Mouse (Mus musculus) granulocyte monocyte progenitor cell, adult 5-6 weeks (primary cell): ENCODE data around the gene Pnliprp1. TPM values are rescaled to one million over a fixed set of nuclear protein-coding genes. Genes with fewer than 3 reads are reported as not detected.
A peak's percentile ranks its signal among the peaks of the same experiment; 100 is the strongest.

Source experiments
- ATAC-seq: replicated peaks from 2 replicates; pipeline ENCODE4 v1.8.0; 2016; ENCODE audit warnings: mild to moderate bottlenecking, moderate TSS enrichment, inconsistent platforms; ENCODE audit not compliant: poor library complexity, severe bottlenecking
- total RNA-seq, 2 experiments: library from RNA; stranded (forward) in 1 of 2; stranded (reverse) in 1 of 2; fragments of 200-712, 200-1000 nt in 1 of 2; fragments of >200 nt in 1 of 2; fragmentation: Nextera tagmentation in 1 of 2; gene quantifications; 2 replicates each; pipeline ENCODE4 v1.2.3; 2014 to 2017

Gene Pnliprp1
- total RNA-seq (2014; fragmentation: Nextera tagmentation), result not detected in 2 replicates
- total RNA-seq (2017), result not detected in 2 replicates

DNA sequence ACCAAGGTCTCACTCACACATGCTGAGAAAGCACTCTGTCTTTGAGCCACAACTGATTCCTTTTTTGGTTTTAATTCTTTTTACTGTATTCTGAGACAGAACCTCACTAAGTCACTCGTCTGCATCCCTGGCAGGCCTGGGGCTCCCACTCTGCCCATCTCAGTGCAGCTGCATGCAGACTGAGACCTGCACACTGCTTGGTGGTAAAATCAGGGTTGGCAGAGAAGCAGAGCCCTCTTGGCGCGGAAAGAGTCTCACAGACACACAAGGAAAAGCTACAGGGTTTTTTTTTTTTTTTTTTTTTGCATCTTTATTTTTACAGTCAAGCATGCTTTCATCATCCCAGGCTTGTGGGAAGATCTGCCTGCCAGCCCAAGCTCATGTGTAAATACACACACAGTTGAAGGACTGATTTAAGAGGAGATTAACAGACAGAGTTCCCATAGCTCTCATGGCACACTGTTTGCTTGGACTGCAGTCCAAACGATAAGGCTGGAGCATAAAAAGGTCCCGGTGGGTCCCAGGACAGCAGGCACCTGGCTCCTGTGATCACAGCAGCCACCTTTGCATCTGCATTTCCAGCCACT lies at the start of gene Pnliprp1:
Pnliprp1 (plus strand) TSS at position 443 of the 587 bp plus-strand sequence.
- no peak for ATAC-seq

DNA sequence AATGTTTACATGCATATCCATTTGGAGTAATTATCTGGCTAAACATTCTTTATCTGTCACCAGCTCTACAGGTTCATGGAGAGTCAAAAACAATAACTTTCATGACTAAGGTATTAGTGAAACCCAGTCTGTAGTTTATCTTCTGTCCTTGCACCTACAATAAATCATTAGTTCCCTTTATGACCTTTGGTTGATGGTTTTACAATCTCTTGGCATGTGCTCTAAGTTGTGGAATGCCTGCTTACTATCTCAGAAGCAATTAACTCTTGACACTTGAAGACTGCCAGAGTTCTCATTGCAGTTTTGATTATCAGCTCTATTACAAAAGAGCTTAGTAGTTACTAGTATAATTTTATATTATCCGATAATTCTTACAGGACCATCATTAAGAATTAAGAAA lies 39.8 kb upstream of the Pnliprp1 start:
- no peak for ATAC-seq

DNA sequence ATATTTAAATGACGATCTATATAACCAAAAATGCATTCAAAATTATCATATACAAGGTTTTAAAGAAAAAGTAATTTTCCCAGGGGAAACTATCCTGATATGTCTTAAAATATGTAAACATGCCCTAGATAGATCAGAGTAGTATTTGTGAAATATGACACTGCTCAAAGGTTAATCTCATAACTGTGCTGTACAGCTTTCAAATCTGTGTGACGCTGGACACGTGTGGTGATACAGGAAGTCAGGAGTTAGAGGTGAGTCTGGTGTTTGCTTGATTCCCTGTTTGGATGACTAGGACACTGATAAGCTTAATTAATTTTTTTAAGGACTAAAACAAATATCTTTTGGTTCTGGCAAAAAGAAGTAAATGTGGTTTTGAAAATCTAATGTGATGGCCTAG lies 33.4 kb upstream of the Pnliprp1 start:
- ATAC-seq, result no peak

DNA sequence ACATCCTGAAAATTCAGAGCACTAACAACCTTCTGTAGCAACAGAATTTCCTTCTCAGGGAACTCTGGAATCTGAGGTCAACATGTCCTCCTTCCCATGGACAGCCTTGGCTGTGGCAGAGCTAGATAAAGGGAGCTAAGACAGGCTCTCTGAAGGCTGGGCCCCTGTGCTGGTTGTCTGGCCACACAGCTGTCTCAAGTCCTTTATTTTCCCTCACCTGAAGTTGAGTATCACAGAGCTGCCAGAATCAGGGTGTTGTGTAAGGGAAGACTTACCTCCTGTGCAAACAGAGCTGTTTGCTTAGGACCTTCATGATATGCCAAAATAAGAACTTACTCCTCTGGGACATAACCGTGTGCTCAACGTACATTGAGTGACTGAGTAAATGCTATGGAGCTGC lies 32.5 kb upstream of the Pnliprp1 start:
- ATAC-seq, result no peak

DNA sequence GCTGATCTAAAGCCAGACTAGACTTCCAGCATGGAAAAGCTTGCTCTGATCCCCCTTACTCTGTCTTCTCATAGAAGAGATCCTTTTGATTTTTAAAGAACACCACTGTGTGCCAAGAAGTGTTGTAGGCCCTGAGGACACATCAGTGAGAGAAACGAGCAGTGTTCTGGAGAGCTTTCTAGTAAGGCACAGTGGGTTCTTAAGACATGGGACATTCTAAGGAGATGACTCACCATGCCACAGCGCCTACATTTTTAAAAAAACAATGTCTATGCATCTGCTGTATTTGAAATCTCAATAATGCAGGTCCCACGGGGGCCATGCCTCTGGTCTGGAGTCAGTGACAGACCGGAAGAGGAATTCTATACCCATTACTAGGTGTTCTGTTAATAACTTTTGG lies 24.1 kb upstream of the Pnliprp1 start:
- ATAC-seq, result no peak

DNA sequence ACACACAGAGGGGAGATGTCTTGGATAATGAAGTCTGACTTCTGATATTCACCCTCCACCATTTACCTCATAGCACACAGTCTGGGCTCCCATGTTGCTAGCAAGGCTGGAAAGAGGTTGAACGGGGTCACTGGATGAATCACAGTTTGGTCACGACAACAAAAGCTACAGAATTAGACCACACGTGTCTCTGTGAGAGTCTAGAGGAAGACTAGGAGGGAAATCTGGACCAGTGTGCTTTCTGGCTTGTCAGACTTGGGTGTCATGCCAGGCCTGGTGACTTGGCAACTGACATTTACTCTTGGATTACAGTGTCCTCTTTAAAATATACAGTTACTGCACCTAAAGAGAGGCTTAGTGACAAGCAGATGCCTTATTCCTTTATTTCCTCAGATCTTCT lies 20.1 kb upstream of the Pnliprp1 start:
- no peak for ATAC-seq

DNA sequence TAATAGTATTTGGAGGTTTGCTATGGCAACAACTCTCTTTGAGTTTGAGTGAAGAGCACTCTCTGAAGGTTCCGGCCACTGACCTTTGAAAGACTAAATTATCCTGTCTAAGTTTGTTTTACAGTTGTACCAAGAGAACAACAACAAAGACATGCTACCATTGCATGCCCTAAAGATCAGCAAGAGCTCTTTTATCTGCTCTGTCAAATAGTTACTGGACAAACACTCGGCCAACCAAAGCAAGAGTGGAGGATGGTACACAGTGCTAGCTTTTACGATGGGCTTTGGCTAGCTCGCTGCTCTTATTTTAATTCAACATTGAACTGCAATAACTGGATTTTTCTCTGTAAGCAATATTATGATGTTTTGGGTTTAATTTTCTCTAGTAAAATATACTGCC lies 10.8 kb upstream of the Pnliprp1 start:
- ATAC-seq, result no peak

DNA sequence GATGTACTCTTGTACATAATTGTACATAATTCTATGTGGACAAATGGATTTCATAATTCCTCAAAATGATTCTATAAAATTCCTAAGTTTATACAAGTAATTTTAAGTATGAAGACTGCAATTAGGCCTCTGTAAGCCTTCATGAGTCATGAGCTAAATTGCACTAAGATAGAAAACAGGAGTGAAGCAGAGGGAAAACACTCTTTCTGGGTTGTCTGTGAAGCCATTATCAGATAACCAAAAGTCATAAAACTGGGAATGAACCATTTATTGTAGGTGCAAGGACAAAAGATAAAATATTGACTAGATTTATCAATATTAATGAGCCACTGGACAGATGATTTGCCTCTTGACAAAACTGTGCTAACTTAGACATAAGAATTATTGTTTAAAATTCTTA lies 8.2 kb upstream of the Pnliprp1 start:
- ATAC-seq, result no peak

DNA sequence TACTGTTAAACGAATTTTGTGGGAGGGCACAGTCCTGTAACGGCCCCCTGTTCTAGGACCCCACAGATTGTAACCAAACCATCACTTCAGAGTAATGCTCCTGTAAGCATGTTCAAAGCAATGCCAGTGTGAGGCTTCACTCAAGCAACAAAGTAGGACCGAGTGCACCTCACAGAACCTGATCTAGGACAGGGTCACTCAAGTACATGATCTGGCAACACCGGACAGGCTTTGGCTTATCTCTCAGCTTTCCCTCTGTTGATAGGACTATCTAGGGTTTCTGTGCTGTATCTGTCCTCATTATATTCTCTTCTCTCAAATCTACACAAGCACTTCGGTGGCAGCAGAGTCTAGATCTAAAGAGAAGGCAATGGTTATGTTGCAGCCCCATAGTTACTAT lies 2.1 kb upstream of the Pnliprp1 start:
- no peak for ATAC-seq

DNA sequence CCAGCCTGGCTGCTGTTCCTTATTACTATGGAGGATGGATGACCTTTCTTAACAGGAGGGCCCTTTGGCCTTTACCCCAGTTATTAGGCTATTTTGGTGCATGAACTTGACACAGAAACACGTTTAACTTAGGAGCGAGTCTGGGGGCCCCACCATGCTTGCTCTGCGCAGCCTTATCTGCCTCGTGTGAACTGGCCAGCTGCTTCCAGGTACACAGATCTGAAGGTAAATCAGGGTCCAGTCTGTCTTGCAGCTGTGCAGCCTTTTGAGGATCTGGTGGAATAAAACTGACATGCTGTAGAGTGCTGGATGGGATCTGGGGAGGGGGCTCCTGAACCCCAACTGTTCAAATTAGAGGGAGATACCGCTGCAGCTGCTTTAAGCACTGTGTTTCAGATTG lies 931 bp upstream of the Pnliprp1 start:
- no peak for ATAC-seq

DNA sequence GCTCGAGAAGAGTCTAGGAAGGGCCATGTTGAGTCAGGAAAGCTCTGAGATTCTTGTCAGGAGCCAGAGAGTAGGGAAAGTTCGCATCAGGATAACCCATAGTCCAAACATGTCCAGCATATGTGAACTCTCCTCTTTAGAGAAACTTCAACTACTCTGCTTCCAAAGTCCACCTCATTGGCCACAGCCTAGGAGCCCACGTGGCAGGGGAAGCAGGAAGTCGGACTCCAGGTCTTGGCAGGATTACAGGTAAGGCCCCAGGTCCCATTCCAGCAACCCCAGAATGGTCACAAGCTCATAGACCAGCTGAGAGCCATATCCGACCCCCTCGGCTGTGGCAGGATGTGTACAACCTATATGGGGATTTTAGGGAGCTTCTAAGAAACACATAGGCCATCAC lies 4.5 kb downstream of the Pnliprp1 start:
- no peak for ATAC-seq

DNA sequence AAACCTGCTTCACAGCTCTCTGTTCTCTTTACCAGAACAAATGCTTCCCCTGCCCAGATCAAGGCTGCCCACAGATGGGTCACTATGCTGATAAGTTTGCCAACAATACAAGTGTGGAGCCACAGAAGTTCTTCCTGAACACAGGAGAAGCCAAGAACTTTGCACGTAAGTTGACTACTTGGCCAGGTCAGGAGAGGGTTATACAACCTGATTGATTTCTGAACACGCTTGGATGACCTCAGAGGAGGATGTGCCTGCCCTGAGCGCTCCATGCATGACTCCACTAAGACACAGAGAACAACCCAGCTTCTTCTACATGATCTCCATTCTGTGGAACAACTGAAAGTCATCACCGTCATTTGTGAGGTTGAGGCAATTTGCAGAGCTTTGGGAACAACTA lies 9.4 kb downstream of the Pnliprp1 start:
- ATAC-seq, result no peak

DNA sequence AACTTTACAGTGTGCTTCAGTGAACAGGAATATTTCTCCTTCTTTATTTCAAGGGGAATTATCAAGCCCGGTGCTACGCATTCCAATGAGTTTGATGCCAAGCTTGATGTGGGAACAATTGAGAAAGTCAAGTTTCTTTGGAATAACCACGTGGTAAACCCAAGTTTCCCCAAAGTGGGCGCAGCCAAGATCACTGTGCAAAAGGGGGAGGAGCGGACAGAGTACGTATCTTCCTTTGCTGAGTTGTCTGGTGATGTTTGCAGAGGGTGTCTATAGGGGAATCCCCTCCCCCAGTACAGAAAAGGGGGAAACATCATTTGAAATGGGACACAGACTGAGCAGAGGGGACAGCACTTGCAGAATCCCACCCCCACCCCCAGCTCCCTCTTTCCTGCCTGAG lies 12.3 kb downstream of the Pnliprp1 start:
- ATAC-seq, result no peak

DNA sequence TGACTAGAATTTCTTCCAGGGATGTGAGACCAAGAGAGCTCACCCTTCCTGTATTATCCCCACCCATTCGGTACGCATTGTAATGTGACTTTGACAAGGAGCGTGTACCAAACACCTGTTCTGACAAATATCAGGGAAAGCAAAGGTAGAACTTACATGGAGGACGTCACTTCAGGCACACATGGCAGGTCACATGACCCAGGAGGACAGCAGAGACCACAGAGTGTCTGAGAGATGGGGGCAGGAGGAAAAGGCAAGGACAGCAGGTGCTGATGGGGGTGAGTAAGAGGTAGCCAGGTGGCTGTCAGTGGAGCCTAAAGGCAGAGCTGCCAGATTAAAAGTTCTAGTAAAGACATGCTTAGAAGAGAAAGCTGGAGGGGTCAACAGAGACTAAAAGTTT lies 14.0 kb downstream of the Pnliprp1 start:
- ATAC-seq, result no peak

DNA sequence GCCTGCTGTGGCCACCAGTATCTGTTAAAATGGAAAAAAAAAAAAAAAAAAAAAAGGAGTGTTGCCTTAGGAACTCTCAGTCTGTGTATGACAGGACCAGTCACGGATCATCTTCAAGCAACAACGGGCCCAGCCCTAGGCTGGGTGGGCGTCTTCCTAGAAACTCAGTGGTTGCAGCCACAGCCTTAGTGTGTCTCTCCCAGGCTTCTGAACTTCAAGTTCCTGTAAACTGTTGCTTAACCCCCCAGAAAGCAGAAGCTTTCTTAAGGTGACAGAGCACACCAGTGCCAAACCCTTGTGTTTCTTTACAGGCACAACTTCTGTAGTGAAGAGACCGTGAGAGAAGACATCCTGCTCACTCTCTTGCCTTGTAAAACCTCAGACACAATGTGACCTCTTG lies 15.0 kb downstream of the Pnliprp1 start:
- ATAC-seq, result peak; percentile 77

DNA sequence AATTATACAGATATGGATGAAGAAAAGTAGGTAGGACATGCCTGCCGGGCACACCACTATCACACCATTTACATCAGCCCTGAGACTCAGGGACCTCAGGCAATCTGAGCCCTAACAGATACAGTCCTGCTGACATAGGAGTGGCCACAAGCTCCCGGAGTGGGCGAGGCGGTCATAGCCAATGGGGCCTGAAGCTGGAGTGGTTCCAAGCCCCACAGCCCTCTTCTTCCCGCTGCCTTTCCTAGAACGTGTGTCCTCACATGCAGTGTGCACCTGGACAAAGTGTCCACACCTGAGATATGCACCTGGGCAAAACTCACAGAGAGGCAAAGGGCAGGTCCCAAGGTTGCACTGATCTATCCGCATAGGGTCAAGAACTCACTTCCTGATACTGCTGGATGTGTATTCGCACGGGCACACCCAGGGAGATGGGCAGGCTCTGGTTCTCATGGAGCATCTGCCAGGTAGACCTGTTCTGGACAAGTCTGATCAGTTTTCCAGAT lies 18.9 kb downstream of the Pnliprp1 start:
- no peak for ATAC-seq

DNA sequence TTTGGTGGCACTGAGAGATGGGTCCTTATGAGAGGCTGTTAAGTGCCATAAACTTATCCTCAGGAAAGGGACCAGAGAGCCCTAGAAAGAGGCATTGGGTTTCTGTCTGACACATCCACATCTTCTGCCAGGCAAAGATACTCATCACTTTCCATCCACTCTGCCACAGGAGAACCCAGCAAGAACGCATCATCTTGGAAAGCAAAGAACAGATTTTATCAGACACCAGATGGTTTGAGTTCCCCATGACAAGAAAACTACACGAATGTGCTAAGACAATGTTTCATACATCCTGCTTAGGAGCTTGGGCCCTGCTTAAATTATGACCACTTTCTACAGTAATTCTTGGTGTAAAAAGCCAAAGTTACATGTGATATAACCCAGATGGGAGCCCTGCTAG lies 22.1 kb downstream of the Pnliprp1 start:
- no peak for ATAC-seq

DNA sequence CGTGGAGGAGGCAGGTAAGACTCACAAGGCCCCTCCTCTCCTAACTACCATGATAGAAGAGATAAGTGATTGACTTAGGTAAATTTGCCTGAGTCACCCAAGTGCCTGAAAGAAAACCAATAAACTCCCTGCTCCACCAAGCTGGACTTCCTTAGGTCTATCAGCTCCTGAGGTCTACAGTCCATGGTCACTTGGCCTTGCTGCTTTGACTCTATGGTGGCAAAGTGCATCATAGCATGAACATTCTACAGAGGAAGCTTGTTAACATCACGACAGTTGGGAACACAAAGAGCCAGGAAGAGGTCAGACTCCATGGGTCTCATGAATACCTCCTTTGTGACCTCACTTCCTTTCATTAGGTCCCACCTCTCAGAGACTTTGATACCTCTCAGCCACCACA lies 22.8 kb downstream of the Pnliprp1 start:
- ATAC-seq, result no peak

DNA sequence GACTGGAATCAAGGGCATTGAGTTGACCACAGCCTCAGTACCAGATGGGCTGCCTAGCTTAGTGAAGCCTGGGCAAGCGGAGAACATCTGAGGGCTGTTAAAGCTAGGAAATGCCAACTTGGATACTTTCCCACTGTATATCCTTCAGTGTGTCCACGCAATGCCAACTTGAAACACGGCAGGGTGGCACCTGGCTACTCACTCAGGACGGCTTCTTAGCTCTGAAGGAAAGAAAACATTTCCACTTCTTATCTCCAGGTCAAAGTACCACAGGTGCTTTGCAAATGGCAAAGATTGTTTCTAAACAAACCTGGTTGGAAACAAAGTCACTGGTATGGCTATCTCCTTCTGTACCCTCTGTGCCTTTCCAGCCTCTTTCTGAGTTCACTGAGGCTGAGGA lies 30.2 kb downstream of the Pnliprp1 start:
- no peak for ATAC-seq

DNA sequence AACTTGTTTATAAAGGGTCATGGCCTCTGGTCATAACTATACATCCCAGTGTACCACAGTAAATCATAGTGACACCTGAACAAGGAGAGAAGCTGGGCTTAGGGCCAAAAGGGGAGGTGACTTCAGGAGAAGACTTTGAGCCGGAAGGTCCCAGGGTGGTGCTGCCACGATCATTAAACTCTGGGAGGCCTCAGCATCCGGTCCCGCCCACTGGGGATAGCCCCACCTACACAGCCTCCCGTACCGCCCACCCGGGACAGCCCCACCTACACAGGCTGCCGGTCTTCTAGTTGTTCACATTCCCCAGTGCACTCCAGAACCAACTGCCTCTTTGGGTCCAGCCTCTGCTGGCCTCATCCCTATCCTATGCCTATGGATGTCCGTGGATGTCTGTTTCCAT lies 30.7 kb downstream of the Pnliprp1 start, which contains the start of gene Pnliprp2:
Pnliprp2 (plus strand) TSS at position 297 of the 400 bp plus-strand sequence.
- no peak for ATAC-seq

DNA sequence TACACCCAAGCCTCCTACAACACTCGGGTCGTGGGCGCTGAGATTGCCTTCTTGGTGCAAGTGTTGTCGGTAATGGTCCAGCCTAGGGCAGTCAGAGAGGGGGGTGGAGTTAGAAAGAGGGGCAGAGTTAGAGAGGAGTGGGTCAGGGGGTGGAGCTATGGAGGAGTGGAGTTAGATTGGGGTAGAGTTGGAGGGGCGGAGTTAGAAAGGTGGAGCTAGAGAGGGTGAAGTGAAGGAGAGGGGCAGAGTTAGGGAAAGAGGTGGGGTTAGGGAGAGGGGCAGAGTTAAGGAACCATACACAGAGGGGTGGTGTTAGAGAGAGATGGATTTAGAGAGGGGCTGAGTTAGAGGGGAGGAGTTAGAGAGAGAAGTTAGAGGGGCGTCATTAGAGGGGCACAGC lies 33.6 kb downstream of the Pnliprp1 start:
- no peak; the same call in 1 of the 2 replicates for ATAC-seq

DNA sequence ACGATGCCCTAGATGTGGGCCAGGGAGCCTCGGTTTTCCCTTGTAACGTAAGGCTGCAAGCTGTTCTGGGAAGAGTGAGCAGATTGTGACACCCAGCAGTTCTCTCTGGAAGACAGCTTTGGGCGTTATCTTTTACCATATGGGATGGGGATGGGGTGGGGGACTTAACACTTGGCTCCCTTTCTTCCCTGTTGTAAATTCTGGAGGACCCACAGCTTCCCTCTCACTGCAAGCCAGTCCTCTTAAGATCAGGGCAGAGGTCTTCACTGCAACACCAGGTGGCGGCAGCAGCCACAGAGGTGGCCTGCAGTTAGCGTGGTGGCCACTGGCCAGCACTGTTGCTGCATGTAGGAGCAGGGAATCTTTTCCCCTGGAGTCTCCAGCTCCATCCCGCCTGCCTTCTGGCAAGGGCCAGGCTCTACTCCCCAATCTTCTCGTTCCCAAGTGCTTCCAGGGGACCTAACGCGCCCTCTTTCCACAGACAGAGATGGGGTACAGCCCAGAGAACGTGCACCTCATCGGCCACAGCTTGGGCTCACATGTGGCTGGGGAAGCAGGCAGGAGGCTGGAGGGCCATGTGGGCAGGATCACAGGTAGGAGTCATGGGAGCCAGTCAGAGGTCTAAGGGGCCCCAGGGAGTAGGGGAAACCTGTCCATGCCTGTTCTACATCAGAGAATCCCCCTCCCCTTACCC lies 34.3 kb downstream of the Pnliprp1 start:
- ATAC-seq, result peak; percentile 55
